Mouse (Mus musculus): ENCODE data around the gene Tap1. TPM values are rescaled to one million over a fixed set of nuclear protein-coding genes. Genes with fewer than 3 reads are reported as not detected.

Tap1 gene
- polyA plus RNA-seq (2012; fragmentation: generic; extraction: Trizol), result 1 to 10 TPM in 1 of 2 experiments, under 1 TPM in 1; 0.30 to 5.7 TPM

GRCm38 (mm10) chr17:34187261-34187916, at the start of gene Tap1, which contains the start of gene Psmb9:
Gene Tap1, plus strand, starts transcription at chr17:34187553.
Gene Psmb9, minus strand, starts transcription at chr17:34187764.

GRCm38 (mm10) chr17:34143033-34143432, 44.3 kb upstream of the Tap1 start, which contains the start of gene H2-DMb2:
Gene H2-DMb2, plus strand, starts transcription at chr17:34143307.

GRCm38 (mm10) chr17:34152923-34153322, 34.4 kb upstream of the Tap1 start, which contains the start of gene H2-DMb1:
Gene H2-DMb1, plus strand, starts transcription at chr17:34153072.

GRCm38 (mm10) chr17:34196941-34197894, 9.9 kb downstream of the Tap1 start, which contains the start of gene Psmb8:
Gene Psmb8, plus strand, starts transcription at chr17:34197721.

GRCm38 (mm10) chr17:34203444-34203843, 16.1 kb downstream of the Tap1 start, which contains the start of gene Tap2:
Gene Tap2, plus strand, starts transcription at chr17:34203527.

GRCm38 (mm10) chr17:34238706-34239105, 51.4 kb downstream of the Tap1 start, which contains the start of gene H2-Ob:
Gene H2-Ob, plus strand, starts transcription at chr17:34238903.

Other genes starting within 250 kb of the Tap1 start
- 100 to 1,000 TPM; 122 to 253 TPM for gene Pfdn6, start 247.2 kb upstream of the Tap1 start, polyA plus RNA-seq (2012; fragmentation: generic; extraction: Trizol)
- 10 to 100 TPM; 25.4 to 28.0 TPM for gene Wdr46, start 246.9 kb upstream of the Tap1 start, polyA plus RNA-seq (2012; fragmentation: generic; extraction: Trizol)
- 1 to 10 TPM in 1 of 2 experiments, under 1 TPM in 1; 0.66 to 1.2 TPM for gene B3galt4, start 236.1 kb upstream of the Tap1 start, polyA plus RNA-seq (2012; fragmentation: generic; extraction: Trizol)
- gene Vps52, start 231.7 kb upstream of the Tap1 start, polyA plus RNA-seq (2012; fragmentation: generic; extraction: Trizol), result 10 to 100 TPM; 20.0 to 36.5 TPM
- gene Rps18, start 231.6 kb upstream of the Tap1 start, polyA plus RNA-seq (2012; fragmentation: generic; extraction: Trizol), result 100 to 1,000 TPM; 437 to 511 TPM
- gene H2-K1, start 187.2 kb upstream of the Tap1 start, polyA plus RNA-seq (2012; fragmentation: generic; extraction: Trizol), result 10 to 100 TPM in 1 of 2 experiments, 1 to 10 TPM in 1; 4.9 to 16.7 TPM
- gene Ring1, start 162.9 kb upstream of the Tap1 start, polyA plus RNA-seq (2012; fragmentation: generic; extraction: Trizol), result 10 to 100 TPM; 21.3 to 55.6 TPM
- 10 to 100 TPM; 28.3 to 67.1 TPM for gene H2-Ke6, start 159.5 kb upstream of the Tap1 start, polyA plus RNA-seq (2012; fragmentation: generic; extraction: Trizol)
- 100 to 1,000 TPM; 129 to 161 TPM for gene Slc39a7, start 155.9 kb upstream of the Tap1 start, polyA plus RNA-seq (2012; fragmentation: generic; extraction: Trizol)
- 10 to 100 TPM; 41.4 to 60.6 TPM for gene Rxrb, start 155.7 kb upstream of the Tap1 start, polyA plus RNA-seq (2012; fragmentation: generic; extraction: Trizol)
- gene Col11a2, start 148.1 kb upstream of the Tap1 start, polyA plus RNA-seq (2012; fragmentation: generic; extraction: Trizol), result 1 to 10 TPM in 1 of 2 experiments, under 1 TPM in 1; 0.06 to 3.6 TPM
- not detected for gene H2-Oa, start 95.2 kb upstream of the Tap1 start, polyA plus RNA-seq (2012; fragmentation: generic; extraction: Trizol)
- 10 to 100 TPM in 1 of 2 experiments, 1 to 10 TPM in 1; 5.1 to 26.0 TPM for gene H2-DMa, start 68.0 kb upstream of the Tap1 start, polyA plus RNA-seq (2012; fragmentation: generic; extraction: Trizol)
- gene Brd2, start 64.9 kb upstream of the Tap1 start, polyA plus RNA-seq (2012; fragmentation: generic; extraction: Trizol), result 100 to 1,000 TPM in 1 of 2 experiments, 10 to 100 TPM in 1; 56.1 to 145 TPM
- under 1 TPM; 0.04 to 0.47 TPM for gene H2-DMb2, start 44.2 kb upstream of the Tap1 start, polyA plus RNA-seq (2012; fragmentation: generic; extraction: Trizol)
- under 1 TPM; 0.12 to 0.91 TPM for gene H2-DMb1, start 34.5 kb upstream of the Tap1 start, polyA plus RNA-seq (2012; fragmentation: generic; extraction: Trizol)
- 1 to 10 TPM in 1 of 2 experiments, under 1 TPM in 1; 0.21 to 2.7 TPM for gene Psmb9, start 211 bp downstream of the Tap1 start, polyA plus RNA-seq (2012; fragmentation: generic; extraction: Trizol)
- gene Psmb8, start 10.2 kb downstream of the Tap1 start, polyA plus RNA-seq (2012; fragmentation: generic; extraction: Trizol), result 1 to 10 TPM in 1 of 2 experiments, under 1 TPM in 1; 0.05 to 1.6 TPM
- 10 to 100 TPM in 1 of 2 experiments, under 1 TPM in 1; 0.12 to 13.2 TPM for gene Tap2, start 16.0 kb downstream of the Tap1 start, polyA plus RNA-seq (2012; fragmentation: generic; extraction: Trizol)
- not detected for gene H2-Ob, start 51.4 kb downstream of the Tap1 start, polyA plus RNA-seq (2012; fragmentation: generic; extraction: Trizol)
- not detected for gene H2-Ab1, start 70.1 kb downstream of the Tap1 start, polyA plus RNA-seq (2012; fragmentation: generic; extraction: Trizol)
- not detected for gene H2-Aa, start 100.3 kb downstream of the Tap1 start, polyA plus RNA-seq (2012; fragmentation: generic; extraction: Trizol)
- under 1 TPM in 1 of 2 experiments, not detected in 1; 0.04 TPM for gene H2-Eb1, start 118.3 kb downstream of the Tap1 start, polyA plus RNA-seq (2012; fragmentation: generic; extraction: Trizol)
- not detected for gene H2-Eb2, start 138.1 kb downstream of the Tap1 start, polyA plus RNA-seq (2012; fragmentation: generic; extraction: Trizol)
- not detected for gene Btnl2, start 167.3 kb downstream of the Tap1 start, polyA plus RNA-seq (2012; fragmentation: generic; extraction: Trizol)
- not detected for gene Btnl1, start 189.6 kb downstream of the Tap1 start, polyA plus RNA-seq (2012; fragmentation: generic; extraction: Trizol)
- not detected for gene BC051142, start 211.3 kb downstream of the Tap1 start, polyA plus RNA-seq (2012; fragmentation: generic; extraction: Trizol)